Comparison of ENCODE assay signal across 26 mouse cellular contexts in the genomic region with DNA sequence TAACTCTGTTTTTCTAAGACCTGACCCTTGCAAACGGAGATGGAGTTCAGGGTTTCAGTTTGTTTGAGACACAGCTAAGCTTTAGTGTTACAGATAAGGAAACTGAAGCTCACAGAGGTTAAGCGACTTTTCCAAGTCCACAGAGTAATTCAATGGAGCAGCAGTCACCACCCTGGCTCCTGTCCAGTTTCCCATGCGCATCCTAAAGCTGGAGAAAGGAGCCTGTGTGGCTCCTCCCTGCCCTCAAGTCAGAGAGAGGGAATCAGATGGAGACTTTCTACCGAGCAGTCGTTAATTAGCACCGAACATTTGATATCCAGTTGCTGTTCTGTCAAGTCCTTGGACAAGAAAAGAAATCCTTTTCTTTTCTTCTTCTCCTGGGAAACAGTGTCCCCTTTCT. TPM values are rescaled to one million over a fixed set of nuclear protein-coding genes. Genes with fewer than 3 reads are reported as not detected.
DNase-seq lines count a peak whose midpoint lies in the region; ATAC-seq and TF ChIP-seq lines count a peak whose summit lies in the region.
"Had no signal": no experiment of that assay in that cellular context is flagged by ENCODE, and none has a peak within 500 bp of the region (broad histone marks: within the 10 kb centered on the region; RNA-seq: fewer than 3 reads in every experiment).

No protein-coding gene starts in this region.

- no peak for TF ChIP-seq POLR2A in kidney, adult 2 months (IDR thresholded peaks at IDR 0.05; ENCODE audit: low read depth, low read length)

- intact Hi-C loops in left cerebral cortex, postnatal 4 days (cut with DNase I): no loop called here
- intact Hi-C loops in left cerebral cortex, postnatal 36 days (cut with DNase I): no loop called here

- no peak overlapping the region for H3K9ac ChIP-seq in forebrain, embryonic 12.5 days
- no peak overlapping the region for H3K9ac ChIP-seq in forebrain, embryonic 15.5 days (replicated peaks)
- no peak overlapping the region for H3K9ac ChIP-seq in kidney, embryonic 15.5 days
- H3K9ac ChIP-seq: embryonic facial prominence, embryonic 15.5 days; heart, embryonic 13.5 days; hindbrain, embryonic 12.5 days had no signal

- peaks cover 10% of the 10 kb centered on the region; the same call in 1 of the 2 replicates for H3K36me3 ChIP-seq in forebrain, embryonic 12.5 days (replicated peaks)
- peaks cover under 1% of the 10 kb centered on the region; the same call in 1 of the 2 replicates for H3K36me3 ChIP-seq in forebrain, embryonic 15.5 days
- peaks cover 4% of the 10 kb centered on the region for H3K36me3 ChIP-seq in kidney, embryonic 15.5 days
- H3K36me3 ChIP-seq in kidney, adult 2 months (ENCODE audit: control insufficient read depth, insufficient read depth, low read length): no peaks in the 10 kb centered on the region

- H3K4me1 ChIP-seq in forebrain, embryonic 12.5 days: peaks cover 22% of the 10 kb centered on the region
- H3K4me1 ChIP-seq in forebrain, embryonic 15.5 days: peaks cover 27% of the 10 kb centered on the region
- peaks cover 20% of the 10 kb centered on the region for H3K4me1 ChIP-seq in kidney, embryonic 15.5 days
- H3K4me1 ChIP-seq in kidney, adult 2 months (ENCODE audit: control insufficient read depth, insufficient read depth, low read length): peaks cover 7% of the 10 kb centered on the region; the same call in 1 of the 2 replicates

- H3K4me3 ChIP-seq in forebrain, embryonic 12.5 days (replicated peaks): no peak overlapping the region
- no peak overlapping the region for H3K4me3 ChIP-seq in forebrain, embryonic 15.5 days
- H3K4me3 ChIP-seq in kidney, embryonic 15.5 days (replicated peaks): no peak overlapping the region
- H3K4me3 ChIP-seq in kidney, adult 2 months (ENCODE audit: insufficient read depth, low read depth, low read length): no peak overlapping the region
- H3K4me3 ChIP-seq: embryonic facial prominence, embryonic 15.5 days; erythroblast, embryonic 14.5 days; forebrain, embryonic 10.5 days; heart, embryonic 13.5 days; hindbrain, embryonic 12.5 days had no signal

- ATAC-seq in forebrain, embryonic 12.5 days (ENCODE audit: low FRiP score): no peak
- no peak for ATAC-seq in forebrain, embryonic 15.5 days (replicated peaks)
- ATAC-seq in kidney, embryonic 15.5 days (replicated peaks; ENCODE audit: low FRiP score): no peak
- ATAC-seq: forebrain, embryonic 16.5 days had no signal

- peak overlapping the region; percentile 62 for H3K27ac ChIP-seq in forebrain, embryonic 12.5 days
- H3K27ac ChIP-seq in forebrain, embryonic 15.5 days (replicated peaks): no peak overlapping the region
- H3K27ac ChIP-seq in kidney, embryonic 15.5 days: peak overlapping the region; percentile 37
- no peak overlapping the region for H3K27ac ChIP-seq in kidney, adult 2 months (ENCODE audit: insufficient read depth, low read depth, low read length)
- H3K27ac ChIP-seq: embryonic facial prominence, embryonic 15.5 days; forebrain, embryonic 10.5 days; heart, embryonic 13.5 days; hindbrain, embryonic 12.5 days had no signal

- no peaks in the 10 kb centered on the region for H3K27me3 ChIP-seq in forebrain, embryonic 12.5 days
- H3K27me3 ChIP-seq in forebrain, embryonic 15.5 days: no peaks in the 10 kb centered on the region
- H3K27me3 ChIP-seq in kidney, embryonic 15.5 days: no peaks in the 10 kb centered on the region
- H3K27me3 ChIP-seq in kidney, adult 2 months (replicated peaks; ENCODE audit: control insufficient read depth, insufficient read depth, low read length): no peaks in the 10 kb centered on the region
- H3K27me3 ChIP-seq: embryonic facial prominence, embryonic 15.5 days; hindbrain, embryonic 12.5 days had no signal

- H3K9me3 ChIP-seq in forebrain, embryonic 12.5 days: no peaks in the 10 kb centered on the region
- no peaks in the 10 kb centered on the region for H3K9me3 ChIP-seq in forebrain, embryonic 15.5 days
- no peaks in the 10 kb centered on the region for H3K9me3 ChIP-seq in kidney, embryonic 15.5 days (replicated peaks)
- H3K9me3 ChIP-seq: embryonic facial prominence, embryonic 15.5 days; forebrain, embryonic 10.5 days; heart, embryonic 13.5 days; hindbrain, embryonic 12.5 days had no signal

- no peak overlapping the region for H3K4me2 ChIP-seq in forebrain, embryonic 12.5 days
- no peak overlapping the region for H3K4me2 ChIP-seq in forebrain, embryonic 15.5 days (replicated peaks)
- H3K4me2 ChIP-seq in kidney, embryonic 15.5 days: no peak overlapping the region
- H3K4me2 ChIP-seq: embryonic facial prominence, embryonic 15.5 days; heart, embryonic 13.5 days; hindbrain, embryonic 12.5 days had no signal

- no peak for DNase-seq in kidney, adult 2 months
- DNase-seq in left cerebral cortex, postnatal 4 days: peak; percentile 24
- no peak for DNase-seq in left cerebral cortex, postnatal 36 days (ENCODE audit: low spot score in 2 of 2)
- peak; percentile 40 for DNase-seq in MN1 (ENCODE audit: low spot score)
- DNase-seq in layer of hippocampus, postnatal 14 days (ENCODE audit: low spot score in 2 of 2): no peak
- DNase-seq: adrenal gland, adult 2 months; adrenal gland, postnatal 25 days; cerebellum, adult 18-20 months; cerebellum, adult 9-11 months; cerebellum, postnatal 36 days; gastrocnemius, postnatal 10 days; heart, postnatal 36 days had no signal

- 65% methylated on average over 6 of the region's 6 CpGs for WGBS in forebrain, embryonic 12.5 days
- WGBS in forebrain, embryonic 15.5 days: 39% methylated on average over 6 of the region's 6 CpGs
- WGBS in kidney, embryonic 15.5 days: 19% methylated on average over 6 of the region's 6 CpGs
- 30% methylated on average over 6 of the region's 6 CpGs for WGBS in kidney, adult 2 months

- TF ChIP-seq CTCF in kidney, adult 2 months (conservative IDR thresholded peaks at IDR 0.05; ENCODE audit: insufficient read depth, insufficient read length, low read depth, low read length): no peak

RNA-seq across cellular contexts. Expression of gene Sall2, which starts 9.2 kb away (rescaled TPM):
- polyA plus RNA-seq in forebrain, embryonic 12.5 days (2016; fragmentation: Nextera tagmentation; extraction: Ambion mirVana): 66.2 and 72.4 TPM in 2 replicates
- polyA plus RNA-seq in forebrain, embryonic 15.5 days (2015; fragmentation: Nextera tagmentation; extraction: Ambion mirVana): 29.6 and 31.7 TPM in 2 replicates
- polyA plus RNA-seq in kidney, embryonic 15.5 days (2015; fragmentation: Nextera tagmentation; extraction: Ambion mirVana): 37.8 and 39.3 TPM in 2 replicates
- polyA plus RNA-seq in kidney, adult 2 months (2012; rRNA removed): 16.9 and 18.3 TPM in 2 replicates
- 10 to 100 TPM; 45.9 to 48.7 TPM for total RNA-seq in left cerebral cortex, postnatal 4 days (2021)
- 10 to 100 TPM; 29.1 to 32.9 TPM for total RNA-seq in left cerebral cortex, postnatal 36 days (2021)
- total RNA-seq in layer of hippocampus, postnatal 14 days (2021): 10 to 100 TPM; 40.8 to 43.0 TPM
- total RNA-seq: MEL had no signal

RNA-seq across cellular contexts. Expression of gene Mettl3, which starts 14.4 kb away (rescaled TPM):
- polyA plus RNA-seq in forebrain, embryonic 12.5 days (2016; fragmentation: Nextera tagmentation; extraction: Ambion mirVana): 54.8 and 56.4 TPM in 2 replicates
- polyA plus RNA-seq in forebrain, embryonic 15.5 days (2015; fragmentation: Nextera tagmentation; extraction: Ambion mirVana): 51.4 and 57.1 TPM in 2 replicates
- polyA plus RNA-seq in kidney, embryonic 15.5 days (2015; fragmentation: Nextera tagmentation; extraction: Ambion mirVana): 52.1 and 52.8 TPM in 2 replicates
- 16.0 and 23.5 TPM in 2 replicates for polyA plus RNA-seq in kidney, adult 2 months (2012; rRNA removed)
- 10 to 100 TPM; 39.2 to 47.4 TPM for total RNA-seq in left cerebral cortex, postnatal 4 days (2021)
- total RNA-seq in left cerebral cortex, postnatal 36 days (2021): 10 to 100 TPM; 26.4 to 49.8 TPM
- 10 to 100 TPM; 33.4 to 36.4 TPM for total RNA-seq in layer of hippocampus, postnatal 14 days (2021)

RNA-seq across cellular contexts. Expression of gene Olfr1513, which starts 36.8 kb away (rescaled TPM):
- not detected in 2 replicates for polyA plus RNA-seq in forebrain, embryonic 12.5 days (2016; fragmentation: Nextera tagmentation; extraction: Ambion mirVana)
- not detected in 2 replicates for polyA plus RNA-seq in forebrain, embryonic 15.5 days (2015; fragmentation: Nextera tagmentation; extraction: Ambion mirVana)
- not detected in 2 replicates for polyA plus RNA-seq in kidney, embryonic 15.5 days (2015; fragmentation: Nextera tagmentation; extraction: Ambion mirVana)
- not detected in 2 replicates for polyA plus RNA-seq in kidney, adult 2 months (2012; rRNA removed)
- not detected for total RNA-seq in left cerebral cortex, postnatal 4 days (2021)
- total RNA-seq in left cerebral cortex, postnatal 36 days (2021): not detected
- not detected for total RNA-seq in layer of hippocampus, postnatal 14 days (2021)
- total RNA-seq: adrenal gland, adult 2 months; adrenal gland, postnatal 25 days; gastrocnemius, postnatal 10 days; heart, postnatal 36 days had no signal
- polyA plus RNA-seq: adrenal gland, adult 2 months; C2C12; erythroblast, embryonic 14.5 days; forebrain, embryonic 10.5 days; forebrain, embryonic 16.5 days; frontal cortex, adult 2 months; gonadal fat pad, adult 2 months; heart, embryonic 13.5 days; heart, postnatal 0 days had no signal

RNA-seq across cellular contexts. Expression of gene Rab2b, which starts 40.0 kb away (rescaled TPM):
- polyA plus RNA-seq in forebrain, embryonic 12.5 days (2016; fragmentation: Nextera tagmentation; extraction: Ambion mirVana): 30.6 and 35.2 TPM in 2 replicates
- polyA plus RNA-seq in forebrain, embryonic 15.5 days (2015; fragmentation: Nextera tagmentation; extraction: Ambion mirVana): 44.4 and 44.8 TPM in 2 replicates
- polyA plus RNA-seq in kidney, embryonic 15.5 days (2015; fragmentation: Nextera tagmentation; extraction: Ambion mirVana): 21.9 and 23.5 TPM in 2 replicates
- polyA plus RNA-seq in kidney, adult 2 months (2012; rRNA removed): 7.5 and 8.4 TPM in 2 replicates
- total RNA-seq in left cerebral cortex, postnatal 4 days (2021): 10 to 100 TPM; 38.3 to 40.8 TPM
- 10 to 100 TPM; 35.9 to 36.2 TPM for total RNA-seq in left cerebral cortex, postnatal 36 days (2021)
- 10 to 100 TPM; 34.6 to 38.0 TPM for total RNA-seq in layer of hippocampus, postnatal 14 days (2021)
- polyA plus RNA-seq: erythroblast, embryonic 14.5 days had no signal

RNA-seq across cellular contexts. Expression of gene Tox4, which starts 40.4 kb away (rescaled TPM):
- polyA plus RNA-seq in forebrain, embryonic 12.5 days (2016; fragmentation: Nextera tagmentation; extraction: Ambion mirVana): 52.4 and 58.5 TPM in 2 replicates
- polyA plus RNA-seq in forebrain, embryonic 15.5 days (2015; fragmentation: Nextera tagmentation; extraction: Ambion mirVana): 59.5 and 62.9 TPM in 2 replicates
- 44.6 and 49.1 TPM in 2 replicates for polyA plus RNA-seq in kidney, embryonic 15.5 days (2015; fragmentation: Nextera tagmentation; extraction: Ambion mirVana)
- polyA plus RNA-seq in kidney, adult 2 months (2012; rRNA removed): 26.6 and 32.0 TPM in 2 replicates
- total RNA-seq in left cerebral cortex, postnatal 4 days (2021): 10 to 100 TPM; 48.0 to 56.4 TPM
- 10 to 100 TPM; 58.6 to 68.3 TPM for total RNA-seq in left cerebral cortex, postnatal 36 days (2021)
- 10 to 100 TPM; 56.1 to 63.3 TPM for total RNA-seq in layer of hippocampus, postnatal 14 days (2021)

Comparison
In these comparisons a context has a peak if more than half of its experiments do, and no peak if none do; other contexts are left out.
1. H3K27ac ChIP-seq: peak in forebrain, embryonic 12.5 days (single experiment) and kidney, embryonic 15.5 days (single experiment); none in forebrain, embryonic 15.5 days (single experiment) and kidney, adult 2 months (single experiment).
2. DNase-seq: peak in left cerebral cortex, postnatal 4 days (single experiment) and MN1 (single experiment); none in kidney, adult 2 months (single experiment), left cerebral cortex, postnatal 36 days (0 of 2) and layer of hippocampus, postnatal 14 days (0 of 2).